Mouse (Mus musculus) layer of hippocampus, adult 18-20 months (tissue): ENCODE measurements at regions not wholly inside any gene's neighbourhood (a gene's known extent, or its start where the extent isn't known, plus 50 kb on each side); places are given as distances from the start of the nearest gene placed in this dataset.

ENCODE experiments used
- DNase-seq, 2 experiments: peaks; one replicate each; pipeline ENCODE4 v3.0.0; 2022; ENCODE audit warnings: low spot score in 2 of 2

- no peak for DNase-seq
Measured at GRCm38 (mm10) chr12:58590547-58591479, 321.7 kb upstream of the Clec14a start.

DNA sequence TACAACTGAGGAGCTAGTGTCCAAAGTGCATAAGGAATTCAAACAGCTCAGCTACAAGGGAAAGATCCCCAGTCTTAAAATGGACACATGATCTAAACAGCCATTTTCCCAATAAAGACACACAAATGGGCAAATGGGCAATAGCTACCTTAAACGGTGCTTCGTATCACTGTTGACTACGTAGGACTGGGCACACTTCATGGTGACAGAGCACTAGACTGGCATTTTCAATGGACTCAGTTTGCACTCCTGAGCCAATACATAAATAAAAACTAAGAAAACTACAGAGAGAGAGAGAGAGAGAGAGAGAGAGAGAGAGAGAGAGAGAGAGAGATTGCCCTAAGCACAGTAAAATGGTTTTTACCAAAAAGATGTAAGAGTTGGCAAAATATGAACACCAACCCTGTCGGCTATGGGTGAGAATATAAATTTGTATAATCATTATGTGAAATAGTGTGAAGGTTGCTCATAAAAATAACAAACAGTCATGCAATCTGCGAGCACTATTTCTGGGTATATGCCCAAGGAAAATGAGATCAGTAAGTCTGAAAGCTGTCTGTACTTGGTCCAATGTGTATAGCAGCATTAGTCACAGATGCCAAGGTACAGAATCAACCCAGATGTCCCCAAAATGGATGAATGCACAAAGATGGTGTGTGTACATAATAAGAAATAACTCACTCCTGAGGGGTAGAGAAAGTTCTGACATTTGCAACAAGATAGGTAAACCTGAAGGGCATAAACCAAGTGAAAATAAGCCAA lies 312.9 kb upstream of the Clec14a start:
- peak in 1 of 2 experiments; percentile 21 for DNase-seq

DNA sequence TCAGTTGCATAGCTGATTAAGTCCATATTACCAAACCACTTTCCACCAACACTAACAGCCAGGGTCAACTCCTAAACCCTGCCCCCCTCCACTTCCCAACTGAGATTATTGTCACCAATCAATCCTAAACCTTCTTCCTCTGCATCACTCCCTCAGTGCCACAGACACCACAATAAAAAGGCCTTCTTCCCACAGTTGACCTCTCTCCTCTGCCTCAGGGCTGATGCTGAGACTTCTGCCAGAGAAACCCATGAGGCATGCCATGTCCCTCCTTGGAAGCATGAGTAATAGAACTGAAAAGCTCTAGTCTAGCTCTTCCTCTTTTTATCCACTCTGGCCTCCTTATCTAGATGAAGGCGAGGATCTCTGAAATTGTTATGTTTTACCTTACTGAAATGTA lies 300.0 kb upstream of the Clec14a start:
- DNase-seq: no peak

DNA sequence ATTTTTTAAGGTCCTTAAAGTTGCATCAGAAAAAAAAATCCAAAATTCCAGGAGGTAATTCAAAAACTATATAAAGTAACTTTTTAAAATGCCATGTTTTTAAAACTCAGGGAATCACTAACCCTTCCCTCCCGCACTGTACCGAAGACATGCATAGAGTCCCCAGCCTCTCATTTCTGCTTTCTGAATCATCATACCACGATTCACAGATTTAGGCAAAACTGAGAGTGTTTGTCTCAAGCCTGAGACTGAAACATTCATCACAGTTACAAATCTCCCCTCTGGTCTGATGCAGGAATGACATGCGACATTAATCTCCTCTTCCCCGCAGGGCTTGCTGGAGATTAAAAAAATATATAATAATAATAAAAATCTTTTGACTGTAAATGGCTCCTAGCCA lies 291.8 kb upstream of the Clec14a start:
- DNase-seq: no peak

GRCm38 (mm10) chr12:58559833-58560232 lies 290.7 kb upstream of the Clec14a start:
- no peak for DNase-seq

DNA sequence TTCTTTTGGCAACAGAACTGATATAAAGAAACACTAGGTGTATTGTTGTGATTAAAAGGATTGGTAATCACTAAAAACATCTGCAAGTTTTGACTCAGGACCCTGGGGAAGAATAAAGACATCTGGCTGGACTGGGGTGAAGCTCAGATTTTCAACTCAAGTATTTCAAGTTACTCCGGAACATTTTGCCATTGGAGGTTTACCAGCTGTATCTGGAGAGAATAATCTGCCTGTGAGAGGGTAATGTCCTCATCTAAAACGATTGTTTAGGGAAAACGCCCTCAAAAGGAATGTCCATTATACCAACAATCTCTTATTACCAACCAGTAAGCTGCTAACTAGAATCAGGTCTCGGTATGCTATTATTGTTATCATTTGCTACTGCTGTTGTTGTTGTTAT lies 288.2 kb upstream of the Clec14a start:
- no peak for DNase-seq

DNA sequence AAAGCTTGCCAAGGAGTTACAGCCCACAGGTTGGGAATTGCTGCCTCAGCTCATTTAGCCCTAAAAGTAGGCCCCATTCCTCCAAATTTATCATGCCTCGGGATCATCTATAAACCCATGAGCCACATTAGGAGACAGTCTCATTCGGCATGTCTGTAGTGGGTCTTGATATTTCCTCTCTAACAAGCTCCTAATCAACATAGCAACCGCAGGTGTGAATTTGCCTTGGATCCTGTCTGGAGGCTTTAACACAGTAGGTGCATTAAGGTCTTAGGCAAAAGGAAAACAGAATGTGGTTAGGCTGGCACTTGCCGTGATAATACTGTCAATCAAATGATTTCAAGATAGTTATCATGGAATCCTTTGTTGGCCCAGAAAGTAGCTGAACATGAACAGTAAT lies 287.7 kb upstream of the Clec14a start:
- DNase-seq: no peak

DNA sequence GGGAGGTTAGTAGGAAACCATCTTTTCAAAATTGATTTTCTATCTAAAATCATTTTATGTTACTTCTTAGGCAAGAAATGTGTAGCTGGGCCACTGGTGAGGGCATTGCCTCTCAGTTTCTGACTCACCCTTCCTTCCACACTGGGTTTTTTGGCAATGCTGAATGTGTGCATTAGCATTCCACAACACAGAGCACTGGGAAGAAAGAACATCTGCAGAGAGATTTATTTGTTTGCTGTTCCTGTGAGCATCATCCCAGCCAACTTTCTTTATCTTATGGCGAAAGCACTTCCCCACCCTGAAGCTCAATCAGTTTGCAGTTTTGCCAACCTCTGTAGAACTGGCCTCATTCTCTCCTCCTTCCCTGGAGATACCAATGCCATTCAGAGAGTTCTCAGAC lies 287.0 kb upstream of the Clec14a start:
- DNase-seq: no peak

GRCm38 (mm10) chr12:58550859-58551761 lies 282.0 kb upstream of the Clec14a start:
- DNase-seq: no peak

- DNase-seq: peak in 1 of 2 experiments; percentile 55
Measured at GRCm38 (mm10) chr12:58545832-58546538, 276.9 kb upstream of the Clec14a start.

- DNase-seq: no peak
Measured at GRCm38 (mm10) chr12:58544862-58545261, 275.8 kb upstream of the Clec14a start.

DNA sequence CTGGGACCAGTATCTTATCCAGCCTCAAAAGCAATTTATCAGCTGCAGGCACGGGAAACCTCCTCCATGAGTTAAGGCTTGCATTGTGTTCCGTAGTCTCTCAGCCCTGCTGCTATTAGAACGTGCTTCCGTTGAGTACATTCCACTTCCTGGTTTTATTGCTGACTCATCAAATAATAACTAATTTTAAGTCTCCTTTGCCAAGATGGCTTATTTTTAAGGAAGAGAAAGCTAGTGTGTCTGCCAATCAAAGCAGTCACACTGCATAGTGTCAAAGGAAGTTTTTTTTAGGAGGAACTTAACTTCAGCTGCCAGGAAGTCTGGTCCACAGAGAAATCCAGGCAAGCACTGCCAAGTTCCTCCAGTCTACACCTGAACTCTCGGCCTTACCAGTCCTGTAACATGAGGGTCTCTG lies 269.2 kb upstream of the Clec14a start:
- DNase-seq: no peak

- DNase-seq: no peak
Measured at GRCm38 (mm10) chr12:58537833-58538232, 268.7 kb upstream of the Clec14a start.

GRCm38 (mm10) chr12:58536381-58536992 lies 267.4 kb upstream of the Clec14a start:
- no peak for DNase-seq

GRCm38 (mm10) chr12:58530306-58530705 lies 261.2 kb upstream of the Clec14a start:
- no peak for DNase-seq

DNA sequence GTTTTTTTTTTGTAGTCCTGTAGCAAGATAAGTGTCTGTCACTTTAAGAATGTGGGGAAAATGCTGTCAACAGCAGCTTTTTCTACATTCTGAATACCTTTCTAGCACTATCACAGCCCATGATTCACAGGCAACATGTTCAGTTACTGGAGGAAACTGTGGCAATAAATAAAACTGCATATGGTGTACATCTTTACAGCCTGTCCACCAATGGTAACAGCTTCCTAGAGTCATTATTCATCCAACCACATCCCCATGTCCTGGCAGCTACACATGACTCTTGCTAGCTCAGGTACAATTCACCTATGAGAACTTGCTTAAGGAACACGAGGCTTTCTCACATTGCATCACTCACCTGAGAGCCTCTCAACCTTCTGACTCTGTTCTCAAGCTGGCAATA lies 247.7 kb upstream of the Clec14a start:
- DNase-seq: no peak

DNA sequence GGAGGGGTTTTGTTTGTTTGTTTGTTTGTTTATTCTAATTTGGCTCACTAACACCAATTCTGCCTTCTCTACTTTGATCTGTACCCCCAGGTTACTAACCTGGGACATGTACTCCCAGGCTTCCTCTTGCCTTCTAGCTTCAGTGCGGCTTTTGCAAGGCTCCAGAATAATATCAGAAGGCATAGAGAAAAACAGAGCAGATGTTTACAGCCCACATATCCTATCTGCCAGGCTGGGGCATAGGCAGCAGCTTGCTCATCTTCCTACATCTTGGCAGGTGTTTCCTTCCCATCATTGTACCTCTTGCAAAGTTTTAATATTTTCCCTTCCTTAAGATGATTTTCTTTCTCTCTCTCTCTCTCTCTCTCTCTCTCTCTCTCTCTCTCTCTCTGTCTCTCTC lies 244.9 kb upstream of the Clec14a start:
- peak; percentile 39 to 76 for DNase-seq

DNA sequence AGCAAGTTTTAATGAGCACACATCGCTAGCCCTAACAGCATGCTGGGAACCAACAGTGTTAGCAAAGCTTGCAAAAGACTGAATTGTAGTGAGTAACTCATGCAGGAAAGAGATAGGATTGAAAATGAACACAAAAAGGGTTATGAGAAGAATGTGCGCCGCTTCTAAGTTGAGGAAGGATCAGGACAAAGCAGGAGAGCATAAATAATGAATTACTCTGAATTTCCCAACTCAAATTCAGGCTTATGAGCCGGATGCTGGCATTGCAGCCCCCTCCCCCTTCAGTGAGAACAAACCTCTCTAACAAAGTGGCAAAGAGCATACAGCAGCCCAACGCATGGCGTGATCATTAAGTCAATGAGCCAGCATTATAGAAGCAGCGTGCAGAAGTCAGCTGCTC lies 243.6 kb upstream of the Clec14a start:
- DNase-seq: peak in 1 of 2 experiments; percentile 29

- DNase-seq: no peak
Measured at GRCm38 (mm10) chr12:58504283-58504682, 235.2 kb upstream of the Clec14a start.

GRCm38 (mm10) chr12:58474181-58474580 lies 205.1 kb upstream of the Clec14a start:
- DNase-seq: no peak
